Mouse (Mus musculus) MEL-GATA-1-ER (cell line): ENCODE results near the gene Prkag3.
A peak's percentile ranks its signal among the peaks of the same experiment; 100 is the strongest.

Experiments
- DNase-seq: peaks from one replicate; pipeline ENCODE4 v3.0.0-alpha.2; 2012; ENCODE audit warnings: low read depth; ENCODE audit errors: extremely low read depth

The Prkag3 gene

DNA sequence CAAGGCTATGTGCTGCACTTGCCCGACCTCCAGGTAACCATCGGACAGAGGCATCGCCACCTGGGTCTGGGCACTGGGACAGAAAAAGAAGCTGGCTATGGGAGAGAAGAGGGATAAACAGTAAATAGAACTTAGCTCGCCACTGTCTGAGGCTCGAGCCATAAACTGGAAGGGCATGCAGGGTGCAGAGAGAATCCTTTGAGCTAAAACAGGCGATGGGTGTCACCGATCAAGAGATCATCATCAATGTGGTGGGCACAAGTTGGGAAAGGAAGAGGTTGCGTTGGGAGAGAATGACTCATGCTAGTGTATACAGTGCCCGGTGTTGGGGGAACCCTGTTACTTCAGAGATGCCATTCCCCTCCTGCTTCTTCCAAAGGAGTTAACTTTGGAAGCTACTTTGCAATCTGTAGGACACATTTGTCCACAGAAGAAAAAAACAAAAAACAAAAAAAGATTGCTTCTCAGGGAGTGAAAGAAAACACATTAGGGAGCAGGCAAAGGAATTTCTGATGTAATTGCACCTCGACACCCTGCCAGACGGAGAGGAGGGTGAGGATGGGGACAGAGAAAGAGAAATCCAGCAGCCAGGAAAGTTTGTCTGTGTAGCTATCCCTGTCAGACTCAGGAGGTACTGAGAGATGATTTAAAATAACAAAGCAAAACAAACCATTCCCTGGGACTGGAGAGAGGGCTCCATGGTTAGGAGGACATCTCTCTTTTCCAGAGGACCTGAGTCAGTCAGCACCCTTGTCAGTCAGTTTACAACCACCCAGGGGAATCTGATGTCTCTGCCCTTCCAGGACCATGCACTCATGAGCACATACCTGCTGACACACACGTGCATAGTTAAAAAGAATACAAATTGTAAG lies 34.9 kb downstream of the Prkag3 start:
- DNase-seq, result no peak

GRCm38 (mm10) chr1:74713099-74713858 lies 35.7 kb downstream of the Prkag3 start, which contains the start of gene Cyp27a1:
Gene Cyp27a1 (plus strand): TSS chr1:74713574.
- DNase-seq, result no peak

DNA sequence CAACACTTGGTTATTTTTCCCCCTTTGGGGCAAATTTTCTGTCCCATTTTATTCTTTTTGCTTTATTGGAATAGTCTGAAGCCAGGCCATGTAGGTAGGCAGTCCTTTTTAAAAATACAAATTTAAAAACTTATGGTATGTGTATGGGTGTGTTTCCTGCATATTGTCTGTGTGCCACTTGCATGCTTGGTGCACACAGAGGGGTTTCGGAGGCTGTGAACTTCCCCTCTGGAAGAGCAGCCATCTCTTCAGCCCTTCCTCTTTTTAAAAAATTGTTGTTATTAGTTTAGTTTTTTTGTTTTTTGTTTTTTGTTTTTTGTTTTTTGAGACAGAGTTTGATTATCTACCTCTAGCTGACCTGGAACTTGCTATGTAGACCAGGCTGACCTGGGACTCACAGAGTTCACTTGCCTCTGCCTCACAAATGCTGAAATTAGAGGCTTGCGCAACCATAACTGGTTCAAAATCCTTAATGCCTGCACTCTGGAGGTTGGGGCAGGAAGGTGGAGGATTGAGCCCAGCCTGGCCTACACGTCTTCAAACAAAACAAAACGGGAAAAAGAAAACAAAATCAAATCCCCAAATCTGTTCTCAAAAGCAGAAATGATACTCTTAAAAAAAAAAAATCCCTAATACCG lies 36.4 kb downstream of the Prkag3 start:
- DNase-seq, result peak; percentile 14

GRCm38 (mm10) chr1:74712046-74712445 lies 37.0 kb downstream of the Prkag3 start:
- DNase-seq, result peak; percentile 11

GRCm38 (mm10) chr1:74709566-74709965 lies 39.5 kb downstream of the Prkag3 start:
- DNase-seq, result no peak

DNA sequence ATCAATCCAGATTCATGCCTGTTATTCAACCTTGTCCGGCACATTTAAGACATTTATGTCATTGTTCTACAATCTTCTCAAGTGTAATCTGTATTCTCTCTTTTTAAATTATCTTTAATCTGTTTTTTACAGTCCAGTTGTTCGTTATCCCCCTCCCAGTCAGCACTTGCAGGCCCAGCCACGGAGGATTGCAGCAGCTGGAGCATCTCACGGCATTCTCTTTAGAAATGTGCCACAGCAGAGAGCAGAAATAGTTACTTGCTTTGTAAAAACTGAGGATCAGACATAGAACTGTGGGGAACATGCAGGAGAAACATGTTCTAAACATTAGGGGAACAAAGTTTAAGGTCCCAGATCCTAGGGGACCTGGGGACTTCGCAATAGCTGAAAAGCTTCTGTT lies 44.0 kb downstream of the Prkag3 start:
- no peak for DNase-seq

DNA sequence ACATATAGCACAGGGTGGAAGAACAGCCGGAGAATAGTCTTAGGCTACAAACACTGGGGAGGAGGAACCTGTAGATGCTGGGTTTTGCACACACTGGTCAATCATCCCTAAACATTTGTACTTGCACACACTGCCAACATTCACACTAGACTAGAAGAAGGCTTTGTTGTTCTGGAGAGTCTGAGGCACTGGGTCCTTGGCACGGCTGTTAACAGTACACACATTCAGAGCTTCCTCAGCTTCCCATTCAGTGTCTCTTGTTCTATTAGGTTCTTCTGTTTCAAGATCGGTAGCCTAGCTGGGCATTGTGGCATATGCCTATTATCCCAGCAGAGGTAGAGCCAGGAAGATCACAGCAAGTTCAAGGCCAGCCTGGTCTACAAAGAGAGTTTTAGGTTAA lies 44.9 kb downstream of the Prkag3 start:
- DNase-seq, result no peak

DNA sequence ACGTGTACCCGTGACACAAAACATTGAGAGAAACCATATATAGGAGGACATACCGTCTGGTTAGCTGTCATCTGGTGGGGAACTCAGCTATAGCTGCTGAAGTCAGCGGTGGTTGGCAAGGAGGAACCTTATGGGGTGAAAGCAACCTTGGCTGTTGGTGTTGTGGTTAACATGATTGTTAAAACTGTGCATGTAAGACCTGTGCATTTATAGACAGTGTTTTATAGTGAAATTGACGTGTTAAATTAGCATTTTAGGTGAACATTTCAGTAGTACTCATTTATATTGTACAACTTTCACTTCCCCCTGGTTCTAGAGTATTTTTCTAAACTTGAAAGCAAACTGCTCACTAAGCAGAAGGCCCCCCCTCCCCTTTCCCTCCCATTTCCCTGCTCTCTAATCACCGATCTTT lies 46.9 kb downstream of the Prkag3 start:
- DNase-seq, result no peak

DNA sequence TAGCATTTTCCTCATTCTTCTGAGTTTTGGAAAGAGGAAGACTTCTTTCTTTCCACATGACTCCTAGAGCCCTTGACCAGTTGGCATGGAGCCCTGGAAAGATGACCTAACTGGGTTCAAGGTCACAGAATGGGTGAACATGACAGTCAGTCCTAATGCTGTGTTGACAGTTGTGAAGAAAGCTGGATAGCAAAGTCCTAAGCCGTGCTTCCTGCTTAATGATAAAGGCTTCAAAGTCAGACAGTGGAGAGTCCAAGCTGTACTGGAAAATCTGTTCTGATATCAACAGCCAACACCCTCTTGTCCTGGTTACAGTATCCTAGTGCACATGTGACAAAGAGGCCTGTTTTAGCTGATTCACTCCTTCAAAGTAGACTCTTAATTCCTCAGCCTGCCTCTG lies 50.2 kb downstream of the Prkag3 start:
- DNase-seq, result no peak

GRCm38 (mm10) chr1:74698353-74698752 lies 50.7 kb downstream of the Prkag3 start:
- DNase-seq, result no peak

DNA sequence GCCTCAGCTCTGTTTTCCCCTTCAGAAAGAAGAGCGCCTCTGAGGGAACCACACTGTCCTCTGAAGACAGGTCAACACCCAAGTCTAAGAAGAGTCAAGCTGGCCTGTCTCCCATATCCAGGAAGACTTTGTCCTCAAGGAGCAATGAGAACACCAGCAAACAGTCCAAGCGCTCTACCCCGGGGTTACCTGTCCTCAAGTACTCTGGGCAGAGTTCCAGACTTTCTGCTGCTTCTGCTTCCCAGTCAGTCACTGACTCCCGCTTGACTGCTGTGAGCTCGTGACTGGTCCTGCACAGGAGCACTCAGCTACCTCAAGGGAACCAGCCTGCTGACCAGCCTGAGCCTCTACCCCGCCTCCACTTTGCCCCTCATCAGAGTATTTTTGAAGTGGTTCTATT lies 51.6 kb downstream of the Prkag3 start:
- no peak for DNase-seq

- no peak for DNase-seq
Observed at GRCm38 (mm10) chr1:74695836-74696235, 53.2 kb downstream of the Prkag3 start.

DNA sequence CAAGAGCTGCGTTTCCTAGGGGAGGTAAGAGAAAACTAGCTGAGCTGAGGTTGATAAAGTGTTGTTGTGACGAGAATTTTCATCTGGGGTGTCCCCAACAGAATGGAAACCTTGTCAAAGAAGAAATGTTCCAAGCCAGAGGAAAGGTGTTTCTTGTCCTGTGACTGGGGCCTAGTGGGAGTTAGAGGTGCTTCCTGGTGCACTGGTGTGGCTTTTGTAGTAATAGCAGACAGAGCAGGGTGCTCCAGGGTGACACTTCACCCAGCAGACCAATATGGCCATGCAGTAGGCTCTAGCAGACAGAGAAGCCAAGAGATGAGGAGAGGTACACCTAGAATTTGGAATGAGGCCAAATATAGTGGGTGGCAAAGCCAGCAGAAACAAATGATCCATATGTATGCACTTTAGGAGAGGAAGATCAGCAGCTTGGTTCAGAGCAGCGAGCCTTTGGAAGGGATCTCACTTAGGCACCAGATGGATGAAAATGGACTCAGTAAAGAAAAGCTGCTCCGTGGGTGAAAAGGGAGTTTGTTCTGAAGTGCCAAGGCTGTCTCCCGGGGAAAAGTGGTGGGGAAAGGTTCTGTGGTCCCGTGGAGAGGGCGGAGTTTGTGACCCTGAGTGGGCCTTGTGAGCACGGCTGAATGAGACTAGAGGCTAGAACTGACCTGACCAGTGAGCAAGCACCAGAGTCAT lies 55.0 kb downstream of the Prkag3 start:
- no peak for DNase-seq
